Mouse (Mus musculus) C2C12 (cell line): ENCODE measurements at regions not wholly inside any gene's neighbourhood (a gene's known extent, or its start where the extent isn't known, plus 50 kb on each side); places are given as distances from the start of the nearest gene placed in this dataset.

Source experiments
- H3K27me3 ChIP-seq: one replicate; pipeline ENCODE4 v1.6.1; 2011; ENCODE audit not compliant: control insufficient read depth, insufficient read depth, insufficient read length
- H3K36me3 ChIP-seq: one replicate; pipeline ENCODE4 v1.6.1; 2011; ENCODE audit not compliant: control insufficient read depth, insufficient read depth
- H3K4me3 ChIP-seq: one replicate; pipeline ENCODE4 v1.5.1; 2011; ENCODE audit warnings: mild to moderate bottlenecking, control low read depth; ENCODE audit not compliant: poor library complexity, insufficient read depth, severe bottlenecking
- H3K79me2 ChIP-seq: one replicate; pipeline ENCODE4 v1.6.1; 2011; ENCODE audit not compliant: control insufficient read depth, insufficient read depth
- H3K79me3 ChIP-seq: one replicate; pipeline ENCODE4 v1.6.1; 2011; ENCODE audit warnings: low read depth, control low read depth
- H3ac ChIP-seq: one replicate; pipeline ENCODE3; 2011; ENCODE audit warnings: low read depth; ENCODE audit not compliant: control insufficient read depth, insufficient read length
- CEBPB ChIP-seq: IDR thresholded peaks from one replicate; pipeline ENCODE4 v1.6.1; 2011; ENCODE audit warnings: low read depth, mild to moderate bottlenecking, control low read depth, moderate library complexity
- CTCF ChIP-seq: IDR thresholded peaks from one replicate; pipeline ENCODE4 v1.5.1; 2011; ENCODE audit not compliant: control insufficient read depth, insufficient read depth, insufficient read length
- FOSL1 ChIP-seq: IDR thresholded peaks from one replicate; pipeline ENCODE4 v1.8.0; 2011; ENCODE audit warnings: mild to moderate bottlenecking, low read length; ENCODE audit not compliant: poor library complexity, insufficient read depth, severe bottlenecking
- MAX ChIP-seq: IDR thresholded peaks from one replicate; pipeline ENCODE4 v1.6.1; 2011; ENCODE audit warnings: mild to moderate bottlenecking, control low read depth
- MYOD1 ChIP-seq: IDR thresholded peaks from one replicate; pipeline ENCODE4 v1.6.1; 2011; ENCODE audit warnings: low read depth; ENCODE audit not compliant: control insufficient read depth, insufficient read length
- MYOG ChIP-seq: IDR thresholded peaks from one replicate; pipeline ENCODE4 v1.6.1; 2011; ENCODE audit not compliant: control insufficient read depth, insufficient read length; ENCODE audit errors: extremely low read depth
- USF1 ChIP-seq: IDR thresholded peaks from one replicate; pipeline ENCODE4 v1.6.1; 2011; ENCODE audit warnings: low read depth, mild to moderate bottlenecking, control low read depth, moderate library complexity

DNA sequence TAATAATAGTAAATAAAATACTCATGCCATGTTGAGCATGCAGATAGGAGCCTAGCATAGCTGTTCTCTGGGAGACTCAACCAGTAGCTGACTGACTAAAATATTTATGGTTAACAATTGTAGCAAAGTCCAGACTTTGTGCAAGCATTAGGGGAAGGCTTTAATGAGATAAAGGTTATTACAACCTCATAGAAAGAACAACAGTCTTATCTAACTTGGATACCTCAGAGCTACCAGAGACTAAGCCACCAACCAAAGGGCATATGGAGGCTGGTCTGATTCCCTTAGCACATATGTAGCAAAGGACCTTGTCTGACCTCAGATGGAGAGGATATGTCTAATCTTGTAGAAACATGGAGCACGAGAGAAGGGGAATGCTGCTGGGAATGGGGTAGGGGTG is 1136.4 kb upstream of the Pcdh20 start:
- TF ChIP-seq MYOG (no peak), CTCF (no peak), CEBPB (no peak), USF1 (no peak), FOSL1 (no peak), MYOD1 (no peak)
- Histone ChIP-seq H3K27me3 (no peaks in the 10 kb centered on the region), H3ac (no peak overlapping the region), H3K4me3 (no peak overlapping the region), H3K36me3 (no peaks in the 10 kb centered on the region), H3K79me3 (no peaks in the 10 kb centered on the region), H3K79me2 (no peaks in the 10 kb centered on the region)

DNA sequence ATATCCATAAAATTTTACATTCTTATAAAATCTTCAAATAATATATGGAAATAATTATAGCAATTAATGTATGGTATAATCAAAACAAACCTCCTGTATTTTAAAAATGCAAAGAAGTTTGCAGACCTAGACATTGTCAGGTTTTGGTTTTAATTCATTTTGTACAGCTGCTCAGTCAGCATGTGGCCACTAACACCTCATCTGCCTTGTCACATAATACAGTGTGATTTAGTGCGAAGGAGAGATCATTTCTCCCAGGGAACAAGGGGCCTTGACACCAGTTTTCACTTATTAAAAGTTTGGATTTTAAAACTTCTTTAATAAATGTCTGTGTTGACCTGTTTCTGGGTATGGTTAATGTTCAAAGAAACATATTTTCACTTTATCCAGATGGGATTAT is 1126.6 kb upstream of the Pcdh20 start:
- no peaks in the 10 kb centered on the region for H3K36me3 ChIP-seq
- H3K79me2 ChIP-seq = no peaks in the 10 kb centered on the region
- no peak overlapping the region for H3ac ChIP-seq
- H3K4me3 ChIP-seq = no peak overlapping the region
- no peak for TF ChIP-seq CEBPB
- no peak for TF ChIP-seq CTCF
- TF ChIP-seq FOSL1 = no peak
- no peak for TF ChIP-seq USF1
- no peak for TF ChIP-seq MYOD1
- TF ChIP-seq MYOG = no peak
- no peak for TF ChIP-seq MAX
- H3K27me3 ChIP-seq = no peaks in the 10 kb centered on the region
- no peaks in the 10 kb centered on the region for H3K79me3 ChIP-seq

DNA sequence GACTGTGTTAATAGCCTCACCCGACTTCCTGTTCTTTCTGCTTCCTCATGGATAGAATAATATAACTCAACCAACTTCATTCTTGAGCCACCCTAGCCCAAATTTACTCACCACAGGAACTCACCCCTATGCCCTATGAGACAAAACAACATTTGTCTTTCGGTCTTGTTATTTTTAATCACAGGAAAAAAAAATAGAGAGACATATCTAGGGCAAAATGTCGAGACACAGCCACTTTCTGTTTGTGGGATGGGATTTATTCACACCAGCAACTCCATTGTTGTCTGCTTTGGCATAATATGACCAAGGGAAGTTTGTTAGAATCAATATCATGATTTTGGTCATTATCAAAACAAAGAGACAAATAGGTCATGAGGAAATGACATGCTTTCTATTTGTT is 1102.4 kb upstream of the Pcdh20 start:
- no peak overlapping the region for H3K4me3 ChIP-seq
- no peak overlapping the region for H3ac ChIP-seq
- no peaks in the 10 kb centered on the region for H3K36me3 ChIP-seq
- TF ChIP-seq CTCF (no peak), MYOG (no peak), USF1 (no peak), MAX (no peak), MYOD1 (no peak), CEBPB (no peak), FOSL1 (no peak)
- H3K79me2 ChIP-seq = no peaks in the 10 kb centered on the region
- H3K27me3 ChIP-seq = no peaks in the 10 kb centered on the region
- no peaks in the 10 kb centered on the region for H3K79me3 ChIP-seq

DNA sequence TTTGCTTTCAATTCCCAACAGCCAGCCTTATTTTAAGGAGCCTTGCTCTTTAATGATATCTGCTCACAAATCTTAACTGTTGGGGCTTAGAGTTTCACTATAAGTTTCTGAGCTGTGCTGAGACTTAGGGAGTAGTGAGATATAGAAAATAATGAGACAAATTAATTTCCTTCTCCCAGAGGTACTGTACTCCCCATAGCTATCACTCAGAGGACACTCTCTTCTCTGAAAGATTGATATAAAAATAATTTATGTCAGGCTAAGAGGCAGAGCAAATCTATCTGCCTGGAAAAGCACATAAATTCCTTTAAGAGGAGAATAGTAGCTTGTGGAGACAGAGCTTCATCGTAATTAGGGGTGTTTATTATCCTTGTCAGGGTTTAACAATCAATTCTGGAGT is 1100.5 kb upstream of the Pcdh20 start:
- Histone ChIP-seq H3ac (no peak overlapping the region), H3K4me3 (no peak overlapping the region), H3K27me3 (no peaks in the 10 kb centered on the region), H3K79me2 (no peaks in the 10 kb centered on the region), H3K36me3 (no peaks in the 10 kb centered on the region), H3K79me3 (no peaks in the 10 kb centered on the region)
- TF ChIP-seq MYOG (no peak), CEBPB (no peak), MAX (no peak), FOSL1 (no peak), CTCF (no peak), USF1 (no peak)

DNA sequence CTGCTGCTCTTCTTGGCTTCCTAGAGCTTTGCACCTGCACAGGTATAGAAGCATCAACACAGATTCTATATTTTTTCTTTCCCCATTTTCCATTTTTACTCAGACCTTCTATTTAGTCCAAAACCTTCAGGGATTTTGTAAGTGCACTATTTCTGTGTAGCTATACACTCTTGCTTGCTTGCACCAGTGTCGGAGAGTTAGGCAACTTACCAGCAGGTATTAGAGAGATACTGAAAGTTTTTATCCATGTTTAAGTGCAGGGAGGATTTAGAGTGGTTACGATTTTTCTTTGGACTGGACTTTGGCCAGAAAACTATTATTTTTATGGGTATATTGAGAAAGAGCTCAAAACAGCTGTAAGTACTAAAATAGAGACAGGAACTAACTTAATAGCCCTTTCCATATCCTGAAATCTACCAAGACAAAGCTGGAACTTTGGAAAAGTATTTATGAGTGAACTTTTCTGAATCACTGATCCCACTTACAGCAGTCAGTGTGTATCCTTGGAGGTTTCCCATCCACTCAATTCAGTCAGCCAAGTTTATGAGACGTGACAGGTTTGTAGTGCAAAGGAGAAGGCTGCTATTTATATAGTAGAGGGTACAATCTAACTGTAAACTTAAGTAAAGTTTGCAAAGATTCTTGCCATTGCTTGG is 1088.8 kb upstream of the Pcdh20 start:
- no peaks in the 10 kb centered on the region for H3K36me3 ChIP-seq
- H3K4me3 ChIP-seq = no peak overlapping the region
- no peaks in the 10 kb centered on the region for H3K79me2 ChIP-seq
- no peaks in the 10 kb centered on the region for H3K79me3 ChIP-seq
- no peak for TF ChIP-seq USF1
- TF ChIP-seq MYOD1 = no peak
- no peak for TF ChIP-seq CTCF
- TF ChIP-seq MYOG = no peak
- TF ChIP-seq FOSL1 = no peak
- no peak for TF ChIP-seq MAX
- TF ChIP-seq CEBPB = no peak
- no peak overlapping the region for H3ac ChIP-seq
- H3K27me3 ChIP-seq = no peaks in the 10 kb centered on the region

DNA sequence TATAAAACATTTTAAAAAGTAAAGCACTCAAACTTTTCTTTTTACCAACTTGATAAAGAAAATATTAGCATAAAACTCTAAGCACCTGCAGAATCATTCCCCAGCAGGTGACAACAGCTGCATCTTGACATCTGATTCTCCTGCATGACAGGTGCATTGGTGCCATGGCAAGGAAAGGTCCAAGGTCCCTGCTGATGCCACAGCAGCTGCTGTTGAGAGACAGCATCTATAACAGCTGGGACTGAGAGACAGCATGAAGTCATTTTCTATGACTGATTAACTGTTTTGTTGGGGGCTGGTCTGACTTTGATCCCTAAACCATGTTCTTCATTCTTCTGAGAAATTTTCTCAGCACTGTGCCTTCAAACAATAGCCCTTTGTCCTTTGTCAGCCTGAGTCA is 1086.1 kb upstream of the Pcdh20 start:
- no peaks in the 10 kb centered on the region for H3K36me3 ChIP-seq
- no peaks in the 10 kb centered on the region for H3K79me3 ChIP-seq
- no peak overlapping the region for H3K4me3 ChIP-seq
- H3K79me2 ChIP-seq = no peaks in the 10 kb centered on the region
- H3ac ChIP-seq = no peak overlapping the region
- TF ChIP-seq USF1 (no peak), CEBPB (no peak), MAX (no peak), MYOD1 (peak; percentile 38)
- no peaks in the 10 kb centered on the region for H3K27me3 ChIP-seq
